Mouse (Mus musculus) limb, embryonic 13.5 days (tissue): ENCODE results near the gene Tiam1. TPM values are rescaled to one million over a fixed set of nuclear protein-coding genes. Genes with fewer than 3 reads are reported as not detected.
A peak's percentile ranks its signal among the peaks of the same experiment; 100 is the strongest.

ENCODE experiments used
- ATAC-seq: fragments of 200-750 bp; cut with Nextera tagmentation; 2 replicates; pipeline ENCODE4 v1.8.0; 2017; ENCODE audit warnings: low read depth, moderate number of reproducible peaks, moderate TSS enrichment; ENCODE audit not compliant: low FRiP score
- H3K27ac ChIP-seq: fragments of 300-500 bp; sonication (generic); 2 replicates; pipeline ENCODE4 v1.5.1; 2015; ENCODE audit warnings: inconsistent platforms, mild to moderate bottlenecking, moderate library complexity
- H3K27me3 ChIP-seq: fragments of 300-500 bp; sonication (generic); 2 replicates; pipeline ENCODE4 v1.6.1; 2015; ENCODE audit warnings: mild to moderate bottlenecking, inconsistent platforms
- H3K36me3 ChIP-seq: fragments of 300-500 bp; sonication (generic); 2 replicates; pipeline ENCODE4 v1.6.1; 2015; ENCODE audit warnings: inconsistent platforms, mild to moderate bottlenecking, moderate library complexity
- H3K4me1 ChIP-seq: fragments of 300-500 bp; sonication (generic); 2 replicates; pipeline ENCODE4 v1.6.1; 2015; ENCODE audit warnings: inconsistent platforms
- H3K4me2 ChIP-seq: fragments of 300-500 bp; sonication (generic); replicated peaks from 2 replicates; pipeline ENCODE4 v1.6.1; 2015; ENCODE audit warnings: inconsistent platforms, mild to moderate bottlenecking, moderate library complexity
- H3K4me3 ChIP-seq: fragments of 300-500 bp; sonication (generic); 2 replicates; pipeline ENCODE4 v1.5.1; 2015; ENCODE audit warnings: moderate library complexity, mild to moderate bottlenecking, inconsistent platforms
- H3K9ac ChIP-seq: fragments of 300-500 bp; sonication (generic); 2 replicates; pipeline ENCODE4 v1.6.1; 2015; ENCODE audit warnings: mild to moderate bottlenecking, inconsistent platforms
- H3K9me3 ChIP-seq: fragments of 300-500 bp; sonication (generic); 2 replicates; pipeline ENCODE4 v1.6.1; 2016; ENCODE audit warnings: inconsistent platforms
- WGBS: fragments of 180-500 bp; shearing (Covaris S2); methylation state at CpG from one replicate; pipeline ENCODE4 v1.1.7; 2015; 5-methylcytosine and 5-hydroxymethylcytosine counted together
- polyA plus RNA-seq: library from polyadenylated mRNA; unstranded; fragments of >200 nt; fragmentation: Nextera tagmentation; extraction: Ambion mirVana; gene quantifications from 2 replicates; pipeline ENCODE4 v1.2.1, GENCODE M21; 2015

The Tiam1 gene
- polyA plus RNA-seq, 1 experiment from 2014 or later, result 55.0 TPM

DNA sequence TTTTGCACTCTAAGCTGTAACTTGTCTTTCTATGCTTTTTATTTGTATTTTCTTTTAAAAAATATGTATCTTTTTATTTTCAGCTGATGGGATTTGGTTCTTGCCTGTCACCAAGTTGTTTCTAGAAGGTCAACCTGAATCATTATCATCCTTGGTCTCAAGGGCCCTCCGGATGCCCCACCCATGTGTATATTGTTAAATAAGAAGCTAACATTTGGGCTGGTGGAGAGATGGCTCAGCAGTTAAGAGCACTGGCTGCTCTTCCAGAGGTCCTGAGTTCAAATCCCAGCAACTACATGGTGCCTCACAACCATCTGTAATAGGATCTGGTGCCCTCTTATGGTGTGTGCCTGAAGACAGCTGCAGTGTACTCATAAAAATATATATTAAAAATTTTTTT is 27.1 kb upstream of the Tiam1 start:
- H3K27me3 ChIP-seq, result no peaks in the 10 kb centered on the region
- no peak overlapping the region for H3K4me2 ChIP-seq
- WGBS, result 97% methylated on average over 1 of the region's 1 CpGs
- H3K9ac ChIP-seq, result no peak overlapping the region
- no peaks in the 10 kb centered on the region for H3K9me3 ChIP-seq
- H3K4me3 ChIP-seq, result no peak overlapping the region
- no peak overlapping the region for H3K27ac ChIP-seq
- H3K36me3 ChIP-seq, result no peaks in the 10 kb centered on the region
- no peak for ATAC-seq
- no peaks in the 10 kb centered on the region for H3K4me1 ChIP-seq

GRCm38 (mm10) chr16:90169863-90170630 is 26.5 kb upstream of the Tiam1 start:
- H3K27ac ChIP-seq, result no peak overlapping the region
- no peak for ATAC-seq
- H3K4me1 ChIP-seq, result no peaks in the 10 kb centered on the region
- H3K4me3 ChIP-seq, result no peak overlapping the region
- H3K4me2 ChIP-seq, result no peak overlapping the region
- no peaks in the 10 kb centered on the region for H3K9me3 ChIP-seq
- H3K27me3 ChIP-seq, result no peaks in the 10 kb centered on the region
- H3K9ac ChIP-seq, result no peak overlapping the region
- H3K36me3 ChIP-seq, result no peaks in the 10 kb centered on the region
- WGBS, result 70% methylated on average over 13 of the region's 13 CpGs

DNA sequence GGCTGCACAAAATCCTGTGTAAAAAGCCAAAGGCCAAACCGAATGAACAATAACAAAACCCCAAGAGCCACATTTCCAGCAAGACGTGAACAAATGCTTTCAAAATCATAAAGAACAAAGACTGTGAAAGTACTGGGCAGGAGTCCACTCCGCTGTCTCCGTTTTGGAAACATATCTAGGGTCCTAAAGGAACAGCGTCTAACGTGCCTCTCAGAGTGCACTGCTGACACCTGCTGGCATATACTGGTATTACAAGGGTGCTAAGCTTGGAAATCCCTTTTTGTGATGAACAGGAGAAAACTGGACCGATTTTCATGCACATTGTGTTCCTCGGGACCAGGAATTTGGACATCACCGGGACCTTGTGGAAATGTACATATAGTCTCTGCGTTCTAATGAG is 24.1 kb upstream of the Tiam1 start:
- Histone ChIP-seq H3K9me3 (no peaks in the 10 kb centered on the region), H3K4me1 (no peaks in the 10 kb centered on the region), H3K27ac (no peak overlapping the region), H3K4me3 (no peak overlapping the region), H3K36me3 (no peaks in the 10 kb centered on the region), H3K4me2 (no peak overlapping the region), H3K27me3 (no peaks in the 10 kb centered on the region), H3K9ac (no peak overlapping the region)
- WGBS, result 34% methylated on average over 10 of the region's 10 CpGs
- no peak for ATAC-seq

- H3K4me2 ChIP-seq, result no peak overlapping the region
- no peak overlapping the region for H3K9ac ChIP-seq
- H3K4me1 ChIP-seq, result no peaks in the 10 kb centered on the region
- H3K4me3 ChIP-seq, result no peak overlapping the region
- H3K27me3 ChIP-seq, result no peaks in the 10 kb centered on the region
- no peaks in the 10 kb centered on the region for H3K9me3 ChIP-seq
- no peaks in the 10 kb centered on the region for H3K36me3 ChIP-seq
- 80% methylated on average over 2 of the region's 2 CpGs for WGBS
- no peak for ATAC-seq
- no peak overlapping the region for H3K27ac ChIP-seq
These were observed 21.9 kb upstream of the Tiam1 start for GRCm38 (mm10) chr16:90165435-90165834.

- Histone ChIP-seq H3K36me3 (no peaks in the 10 kb centered on the region), H3K27me3 (no peaks in the 10 kb centered on the region), H3K9ac (no peak overlapping the region), H3K27ac (no peak overlapping the region), H3K4me2 (no peak overlapping the region), H3K9me3 (no peaks in the 10 kb centered on the region), H3K4me3 (no peak overlapping the region), H3K4me1 (no peaks in the 10 kb centered on the region)
- 93% methylated on average over 11 of the region's 11 CpGs for WGBS
- no peak for ATAC-seq
These were observed 21.4 kb upstream of the Tiam1 start for GRCm38 (mm10) chr16:90164942-90165341.

- Histone ChIP-seq H3K27me3 (no peaks in the 10 kb centered on the region), H3K9me3 (no peaks in the 10 kb centered on the region), H3K4me2 (no peak overlapping the region), H3K4me3 (no peak overlapping the region), H3K4me1 (no peaks in the 10 kb centered on the region), H3K27ac (no peak overlapping the region), H3K36me3 (no peaks in the 10 kb centered on the region), H3K9ac (no peak overlapping the region)
- WGBS, result 40% methylated on average over 7 of the region's 7 CpGs
- ATAC-seq, result no peak
These were observed 11.5 kb upstream of the Tiam1 start for GRCm38 (mm10) chr16:90155080-90155479.

- Histone ChIP-seq H3K4me3 (no peak overlapping the region), H3K4me1 (no peaks in the 10 kb centered on the region), H3K9ac (no peak overlapping the region), H3K4me2 (no peak overlapping the region), H3K27ac (no peak overlapping the region), H3K36me3 (no peaks in the 10 kb centered on the region), H3K27me3 (no peaks in the 10 kb centered on the region), H3K9me3 (no peaks in the 10 kb centered on the region)
- 70% methylated on average over 6 of the region's 6 CpGs for WGBS
- ATAC-seq, result no peak
These were observed 7.3 kb upstream of the Tiam1 start for GRCm38 (mm10) chr16:90150820-90151219.

- no peaks in the 10 kb centered on the region for H3K27me3 ChIP-seq
- no peaks in the 10 kb centered on the region for H3K9me3 ChIP-seq
- no peak overlapping the region for H3K4me3 ChIP-seq
- H3K4me1 ChIP-seq, result peaks cover 1% of the 10 kb centered on the region
- no peak overlapping the region; the same call in 1 of the 2 replicates for H3K4me2 ChIP-seq
- no peak for ATAC-seq
- H3K27ac ChIP-seq, result peak overlapping the region; percentile 48; the same call in 1 of the 2 replicates
- no peaks in the 10 kb centered on the region for H3K36me3 ChIP-seq
- 63% methylated on average over 7 of the region's 7 CpGs for WGBS
- H3K9ac ChIP-seq, result peak overlapping the region; percentile 43; the same call in 1 of the 2 replicates
These were observed 6.6 kb upstream of the Tiam1 start for GRCm38 (mm10) chr16:90150126-90150525.

DNA sequence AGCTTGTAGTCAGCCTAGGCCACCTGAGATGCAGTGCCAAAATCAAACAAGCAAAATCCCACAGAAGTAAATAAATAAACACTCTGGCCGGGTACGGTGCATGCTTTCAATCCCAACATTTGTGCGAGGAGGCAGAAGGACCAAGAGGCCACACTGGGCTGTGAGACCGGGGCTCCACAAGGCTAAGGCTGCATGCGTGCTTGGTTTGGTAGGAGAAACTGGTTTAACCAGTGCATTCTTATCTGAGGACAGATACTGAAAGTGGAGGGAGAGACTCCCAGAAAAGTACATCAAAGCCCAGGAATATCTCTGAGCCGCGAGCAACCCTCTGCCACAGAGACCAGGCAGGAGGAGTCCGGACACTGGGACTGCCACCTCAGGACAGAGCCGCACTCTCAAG is 5.8 kb upstream of the Tiam1 start:
- no peaks in the 10 kb centered on the region for H3K9me3 ChIP-seq
- H3K36me3 ChIP-seq, result no peaks in the 10 kb centered on the region
- H3K4me2 ChIP-seq, result no peak overlapping the region
- ATAC-seq, result no peak
- 80% methylated on average over 9 of the region's 9 CpGs for WGBS
- peak overlapping the region; percentile 39; the same call in 1 of the 2 replicates for H3K27ac ChIP-seq
- H3K9ac ChIP-seq, result no peak overlapping the region
- H3K4me3 ChIP-seq, result no peak overlapping the region
- peaks cover 8% of the 10 kb centered on the region for H3K4me1 ChIP-seq
- no peaks in the 10 kb centered on the region for H3K27me3 ChIP-seq

- no peak overlapping the region for H3K9ac ChIP-seq
- H3K27me3 ChIP-seq, result no peaks in the 10 kb centered on the region
- H3K27ac ChIP-seq, result no peak overlapping the region
- peak overlapping the region; percentile 95; the same call in 1 of the 2 replicates for H3K4me2 ChIP-seq
- WGBS, result 80% methylated on average over 1 of the region's 1 CpGs
- H3K4me3 ChIP-seq, result no peak overlapping the region
- no peaks in the 10 kb centered on the region for H3K9me3 ChIP-seq
- ATAC-seq, result no peak
- H3K36me3 ChIP-seq, result no peaks in the 10 kb centered on the region
- H3K4me1 ChIP-seq, result peaks cover 29% of the 10 kb centered on the region
These were observed 1.7 kb upstream of the Tiam1 start for GRCm38 (mm10) chr16:90145244-90145643.

- H3K9me3 ChIP-seq, result no peaks in the 10 kb centered on the region
- H3K27ac ChIP-seq, result peak overlapping the region; percentile 33
- H3K9ac ChIP-seq, result peak overlapping the region; percentile 64
- peaks cover 36% of the 10 kb centered on the region for H3K4me1 ChIP-seq
- ATAC-seq, result no peak
- H3K4me2 ChIP-seq, result peak overlapping the region; percentile 95
- no peaks in the 10 kb centered on the region for H3K36me3 ChIP-seq
- H3K4me3 ChIP-seq, result peak overlapping the region; percentile 80
- H3K27me3 ChIP-seq, result no peaks in the 10 kb centered on the region
- WGBS, result 9% methylated on average over 13 of the region's 13 CpGs
These were observed 972 bp upstream of the Tiam1 start for GRCm38 (mm10) chr16:90144541-90144940.

DNA sequence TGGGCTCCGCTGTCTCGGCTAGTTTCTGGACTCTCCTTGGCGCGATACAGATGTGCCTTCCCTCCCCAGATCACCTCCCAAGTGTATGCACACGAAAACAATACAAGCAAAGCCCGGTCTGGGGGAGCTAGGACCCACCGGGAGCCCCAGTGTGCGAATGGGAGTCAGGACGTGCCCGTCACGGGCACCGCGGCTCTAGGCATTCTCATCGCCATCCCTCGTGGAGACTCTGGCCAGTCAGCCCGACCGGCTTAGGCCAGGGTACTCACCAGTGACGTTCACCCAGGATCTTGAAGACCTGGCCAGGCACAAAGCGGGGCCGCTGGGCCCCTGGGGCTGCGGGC is 181 bp downstream of the Tiam1 start:
- Histone ChIP-seq H3K4me2 (peak overlapping the region; percentile 95), H3K27ac (peak overlapping the region; percentile 81), H3K4me1 (peaks cover 48% of the 10 kb centered on the region), H3K4me3 (peak overlapping the region; percentile 80), H3K27me3 (no peaks in the 10 kb centered on the region), H3K9ac (peak overlapping the region; percentile 84), H3K9me3 (no peaks in the 10 kb centered on the region), H3K36me3 (no peaks in the 10 kb centered on the region)
- WGBS, result 0% methylated on average over 21 of the region's 21 CpGs
- ATAC-seq, result peak; percentile 39
